Mouse (Mus musculus): Measurements from ENCODE around the gene Ddr1. TPM values are rescaled to one million over a fixed set of nuclear protein-coding genes. Genes with fewer than 3 reads are reported as not detected.
A peak's percentile ranks its signal among the peaks of the same experiment; 100 is the strongest.

Ddr1 gene
- polyA plus RNA-seq, 1 experiment from 2014 or later = 107 TPM

DNA sequence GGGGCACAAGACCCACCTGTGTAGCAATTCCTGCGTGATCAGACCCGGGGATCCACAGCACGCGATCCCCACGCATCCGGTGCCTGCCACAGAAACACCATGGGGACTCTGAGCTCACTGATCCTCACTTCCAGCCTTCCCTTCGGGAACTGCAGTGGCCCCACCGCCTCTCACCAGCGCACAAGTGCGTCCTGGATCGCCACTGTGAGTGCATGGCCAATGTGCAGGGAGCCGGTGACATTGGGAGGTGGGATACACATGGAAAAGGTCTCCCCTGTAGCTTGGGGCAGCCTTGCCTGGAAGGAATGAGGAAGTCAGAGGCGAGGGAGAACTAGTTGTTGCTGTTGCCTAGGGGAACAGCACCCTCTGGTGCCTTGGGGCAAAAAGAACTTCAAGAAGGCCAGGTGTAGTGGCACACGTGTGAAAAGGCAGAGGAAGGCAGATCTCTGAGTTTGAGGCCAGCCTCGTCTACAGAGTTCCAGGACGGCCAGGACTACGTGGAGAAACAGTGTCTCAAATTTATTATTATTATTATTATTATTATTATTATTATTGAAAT lies 38.4 kb downstream of the Ddr1 start:
- H3K4me3 ChIP-seq (ENCODE audit: low read length) = no peak overlapping the region
- 78% methylated on average over 17 of the region's 17 CpGs for WGBS
- H3K36me3 ChIP-seq (ENCODE audit: insufficient read depth, low read length) = peaks cover 32% of the 10 kb centered on the region
- no peaks in the 10 kb centered on the region for H3K27me3 ChIP-seq (ENCODE audit: insufficient read depth, low read length)
- peak overlapping the region; percentile 14 for H3K9ac ChIP-seq (replicated peaks; ENCODE audit: low read length)
- no peak; the same call in 1 of the 2 replicates for ATAC-seq (ENCODE audit: low FRiP score, low TSS enrichment)
- H3K9me3 ChIP-seq (ENCODE audit: low read length) = no peaks in the 10 kb centered on the region
- H3K4me1 ChIP-seq (ENCODE audit: insufficient read depth, low read length) = peaks cover 13% of the 10 kb centered on the region
- no peak overlapping the region for H3K4me2 ChIP-seq (replicated peaks; ENCODE audit: low read depth, low read length)
- H3K27ac ChIP-seq (ENCODE audit: low read length) = no peak overlapping the region

DNA sequence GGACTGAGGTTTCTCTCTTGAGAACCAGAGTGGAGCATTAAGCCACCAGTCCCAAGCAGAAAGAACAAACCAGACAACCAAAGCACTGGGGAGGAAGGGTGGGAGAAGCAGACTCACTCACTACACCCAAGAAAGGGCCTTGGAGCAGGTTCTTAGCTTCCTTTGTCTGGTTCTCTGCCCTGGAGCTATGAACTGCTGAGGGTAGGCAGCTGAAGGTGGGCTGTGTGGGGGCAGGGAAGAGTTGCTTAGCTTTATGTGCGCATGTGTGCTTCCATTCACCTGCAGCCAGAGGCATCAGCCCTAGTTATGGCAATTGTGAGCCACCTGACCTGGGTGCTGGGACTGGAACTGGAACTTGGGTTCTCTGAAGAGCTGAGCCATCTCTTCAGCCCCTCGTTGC lies 51.3 kb downstream of the Ddr1 start:
- Histone ChIP-seq H3K27ac (ENCODE audit: low read length) (peak overlapping the region; percentile 13), H3K27me3 (ENCODE audit: insufficient read depth, low read length) (no peaks in the 10 kb centered on the region), H3K9ac (replicated peaks; ENCODE audit: low read length) (no peak overlapping the region), H3K9me3 (ENCODE audit: low read length) (no peaks in the 10 kb centered on the region), H3K4me2 (replicated peaks; ENCODE audit: low read depth, low read length) (no peak overlapping the region), H3K4me3 (ENCODE audit: low read length) (no peak overlapping the region), H3K4me1 (ENCODE audit: insufficient read depth, low read length) (peaks cover 25% of the 10 kb centered on the region; the same call in 1 of the 2 replicates), H3K36me3 (ENCODE audit: insufficient read depth, low read length) (peaks cover 28% of the 10 kb centered on the region)
- 78% methylated on average over 2 of the region's 2 CpGs for WGBS
- ATAC-seq (ENCODE audit: low FRiP score, low TSS enrichment) = no peak

DNA sequence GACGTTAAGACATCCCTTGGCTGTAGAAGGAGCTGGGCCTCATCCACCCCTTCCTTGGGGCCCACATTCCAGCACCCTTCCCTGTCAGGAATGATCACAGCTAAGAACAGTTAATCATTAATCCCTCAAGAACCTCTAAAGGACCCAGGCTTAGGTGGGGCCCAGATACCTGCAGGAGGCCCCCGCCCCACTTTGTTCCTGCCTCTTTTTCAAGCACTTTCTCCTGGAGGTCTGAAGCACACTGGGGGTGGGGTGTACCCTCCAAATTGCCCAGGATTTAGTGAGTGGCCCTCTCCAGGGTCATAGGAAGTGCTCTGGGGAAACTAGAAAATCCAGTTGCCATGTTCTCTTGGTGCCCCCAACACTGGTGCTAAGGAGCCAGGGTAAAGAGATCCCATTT lies 55.0 kb downstream of the Ddr1 start:
- no peak overlapping the region for H3K4me3 ChIP-seq (ENCODE audit: low read length)
- H3K27ac ChIP-seq (ENCODE audit: low read length) = peak overlapping the region; percentile 79
- no peaks in the 10 kb centered on the region for H3K36me3 ChIP-seq (ENCODE audit: insufficient read depth, low read length)
- WGBS = 48% methylated on average over 2 of the region's 2 CpGs
- peaks cover 25% of the 10 kb centered on the region; the same call in 1 of the 2 replicates for H3K4me1 ChIP-seq (ENCODE audit: insufficient read depth, low read length)
- H3K27me3 ChIP-seq (ENCODE audit: insufficient read depth, low read length) = no peaks in the 10 kb centered on the region
- ATAC-seq (ENCODE audit: low FRiP score, low TSS enrichment) = peak; percentile 74; the same call in 1 of the 2 replicates
- 0 out of 2 replicates have a peak overlapping the region, but pooled peaks have one; percentile 32 for H3K9ac ChIP-seq (replicated peaks; ENCODE audit: low read length)
- no peaks in the 10 kb centered on the region for H3K9me3 ChIP-seq (ENCODE audit: low read length)
- H3K4me2 ChIP-seq (replicated peaks; ENCODE audit: low read depth, low read length) = no peak overlapping the region

DNA sequence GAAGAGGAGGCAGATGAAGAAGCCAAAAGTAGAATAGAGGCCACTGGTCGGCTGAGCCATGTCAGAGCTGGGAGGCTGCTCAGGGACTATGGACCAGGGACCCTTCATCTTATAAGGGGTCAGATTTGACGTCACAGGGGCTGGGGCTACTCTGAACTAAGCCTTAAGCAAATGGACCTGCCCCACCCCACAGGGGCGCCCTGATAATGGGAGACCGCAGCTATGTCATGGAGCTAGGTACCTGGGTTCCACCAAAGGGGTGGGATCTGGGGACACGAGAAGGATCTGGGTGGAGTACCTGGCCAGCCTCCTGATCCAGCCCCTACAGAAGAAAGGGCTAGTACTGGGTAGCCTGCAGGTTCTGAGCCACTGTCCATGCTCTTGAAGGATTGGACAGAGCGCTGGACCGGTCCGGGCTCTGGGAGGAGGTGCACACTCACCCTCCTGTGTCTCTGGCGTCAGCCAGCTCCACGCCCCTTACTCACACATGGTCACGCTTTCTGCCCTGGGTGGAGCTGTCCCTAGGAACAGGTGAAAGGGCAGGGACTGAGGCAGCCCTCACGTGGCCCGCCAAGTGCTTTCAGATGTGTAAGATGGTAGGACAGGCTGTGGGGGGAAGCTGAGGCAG lies 60.7 kb downstream of the Ddr1 start, which contains the start of gene Mucl3:
Gene Mucl3 (minus strand): TSS at position 87 of the 628 bp plus-strand sequence.
- Histone ChIP-seq H3K27me3 (ENCODE audit: insufficient read depth, low read length) (no peaks in the 10 kb centered on the region), H3K36me3 (ENCODE audit: insufficient read depth, low read length) (no peaks in the 10 kb centered on the region), H3K9me3 (ENCODE audit: low read length) (no peaks in the 10 kb centered on the region), H3K4me1 (ENCODE audit: insufficient read depth, low read length) (no peaks in the 10 kb centered on the region), H3K27ac (ENCODE audit: low read length) (no peak within 1 kb of the TSS), H3K9ac (replicated peaks; ENCODE audit: low read length) (no peak within 1 kb of the TSS), H3K4me3 (ENCODE audit: low read length) (no peak within 1 kb of the TSS), H3K4me2 (replicated peaks; ENCODE audit: low read depth, low read length) (no peak within 1 kb of the TSS)
- ATAC-seq (ENCODE audit: low FRiP score, low TSS enrichment) = peak; percentile 28; the same call in 1 of the 2 replicates
- 59% methylated on average over 13 of the region's 13 CpGs for WGBS

DNA sequence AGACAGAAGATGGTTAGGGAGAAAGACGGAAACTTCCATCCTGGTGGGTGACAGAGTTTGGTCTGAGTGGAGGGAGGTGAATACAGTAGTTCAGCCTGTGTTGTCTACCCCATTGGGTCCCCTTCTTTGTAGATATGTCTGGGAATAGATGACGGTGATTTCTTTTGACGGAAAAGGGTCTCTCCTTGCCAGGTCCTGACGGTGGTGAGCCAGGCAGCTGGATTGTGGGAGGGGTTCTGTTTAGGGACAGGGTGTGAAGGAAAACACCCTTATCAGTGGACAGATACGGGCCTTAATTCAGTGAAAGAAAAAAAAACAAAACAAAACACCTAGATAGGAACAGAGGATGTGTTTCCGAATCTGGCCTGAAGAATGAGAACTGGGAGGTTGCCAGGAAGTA lies 65.1 kb downstream of the Ddr1 start:
- no peak for ATAC-seq (ENCODE audit: low FRiP score, low TSS enrichment)
- H3K4me1 ChIP-seq (ENCODE audit: insufficient read depth, low read length) = no peaks in the 10 kb centered on the region
- no peaks in the 10 kb centered on the region for H3K36me3 ChIP-seq (ENCODE audit: insufficient read depth, low read length)
- peak overlapping the region; percentile 36 for H3K4me2 ChIP-seq (replicated peaks; ENCODE audit: low read depth, low read length)
- no peaks in the 10 kb centered on the region for H3K9me3 ChIP-seq (ENCODE audit: low read length)
- H3K4me3 ChIP-seq (ENCODE audit: low read length) = no peak overlapping the region
- H3K9ac ChIP-seq (replicated peaks; ENCODE audit: low read length) = no peak overlapping the region
- H3K27ac ChIP-seq (ENCODE audit: low read length) = peak overlapping the region; percentile 13; the same call in 1 of the 2 replicates
- no peaks in the 10 kb centered on the region for H3K27me3 ChIP-seq (ENCODE audit: insufficient read depth, low read length)
- WGBS = 75% methylated on average over 6 of the region's 6 CpGs

DNA sequence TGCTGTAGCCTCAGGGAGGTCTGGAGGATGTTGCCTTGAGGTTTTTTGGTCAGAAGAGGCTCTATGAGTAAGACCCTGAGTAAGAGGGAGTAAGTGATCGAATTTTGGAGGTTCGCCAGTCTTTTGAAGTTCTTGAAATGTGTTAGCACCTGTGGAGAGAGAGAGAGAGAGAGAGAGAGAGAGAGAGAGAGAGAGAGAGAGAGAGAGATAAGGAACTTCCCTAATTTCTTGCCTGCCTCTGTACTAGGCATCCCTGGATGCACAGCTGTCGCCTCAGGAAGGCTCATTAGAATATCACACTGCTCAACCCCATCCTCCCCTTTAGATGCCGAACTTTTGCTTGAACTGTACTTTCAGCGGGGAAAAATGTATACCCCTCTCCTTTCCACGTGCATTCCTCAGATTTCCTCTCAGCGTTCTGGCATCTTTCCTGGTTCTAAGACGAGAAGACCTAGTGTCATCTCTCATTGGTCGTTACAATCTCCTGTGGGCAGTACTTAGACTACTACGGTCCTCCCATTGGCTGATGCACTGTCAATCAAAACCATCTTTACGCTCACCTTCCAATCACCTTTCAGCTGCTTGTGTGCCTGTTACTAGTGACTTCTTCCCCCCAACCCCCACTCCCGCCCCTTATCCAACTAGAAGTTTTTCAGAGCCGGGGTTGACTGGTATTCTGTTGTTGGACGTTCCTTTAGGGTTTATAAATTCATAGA lies 65.8 kb downstream of the Ddr1 start:
- Histone ChIP-seq H3K9me3 (ENCODE audit: low read length) (no peaks in the 10 kb centered on the region), H3K27me3 (ENCODE audit: insufficient read depth, low read length) (no peaks in the 10 kb centered on the region), H3K4me2 (replicated peaks; ENCODE audit: low read depth, low read length) (peak overlapping the region; percentile 38), H3K9ac (replicated peaks; ENCODE audit: low read length) (no peak overlapping the region), H3K27ac (ENCODE audit: low read length) (peak overlapping the region; percentile 23; the same call in 1 of the 2 replicates), H3K36me3 (ENCODE audit: insufficient read depth, low read length) (no peaks in the 10 kb centered on the region), H3K4me1 (ENCODE audit: insufficient read depth, low read length) (no peaks in the 10 kb centered on the region), H3K4me3 (ENCODE audit: low read length) (no peak overlapping the region)
- WGBS = 25% methylated on average over 14 of the region's 14 CpGs
- ATAC-seq (ENCODE audit: low FRiP score, low TSS enrichment) = peak; percentile 91

DNA sequence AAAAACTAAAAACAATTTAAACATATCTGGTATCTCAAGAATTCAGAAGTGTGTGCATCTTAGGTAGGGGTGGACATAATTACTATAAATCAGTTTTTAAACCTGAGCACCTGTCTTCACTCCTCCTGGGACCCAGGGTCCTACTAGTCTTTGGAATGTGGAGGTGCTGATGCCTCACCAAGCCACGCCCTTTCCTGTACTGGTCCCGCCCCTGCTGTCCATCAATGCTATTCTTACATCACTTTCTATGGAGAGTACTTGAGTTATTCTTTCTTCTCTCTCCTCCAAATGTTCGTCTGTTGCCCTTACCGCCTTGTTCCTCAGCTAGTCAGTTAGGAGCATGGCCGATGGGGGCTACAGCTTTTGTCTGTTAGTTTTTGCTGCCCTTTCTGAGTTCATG lies 68.1 kb downstream of the Ddr1 start:
- Histone ChIP-seq H3K27ac (ENCODE audit: low read length) (no peak overlapping the region), H3K4me3 (ENCODE audit: low read length) (no peak overlapping the region), H3K9ac (replicated peaks; ENCODE audit: low read length) (no peak overlapping the region), H3K36me3 (ENCODE audit: insufficient read depth, low read length) (no peaks in the 10 kb centered on the region), H3K4me2 (replicated peaks; ENCODE audit: low read depth, low read length) (no peak overlapping the region), H3K9me3 (ENCODE audit: low read length) (no peaks in the 10 kb centered on the region), H3K4me1 (ENCODE audit: insufficient read depth, low read length) (no peaks in the 10 kb centered on the region), H3K27me3 (ENCODE audit: insufficient read depth, low read length) (no peaks in the 10 kb centered on the region)
- WGBS = 50% methylated on average over 5 of the region's 5 CpGs
- no peak for ATAC-seq (ENCODE audit: low FRiP score, low TSS enrichment)

DNA sequence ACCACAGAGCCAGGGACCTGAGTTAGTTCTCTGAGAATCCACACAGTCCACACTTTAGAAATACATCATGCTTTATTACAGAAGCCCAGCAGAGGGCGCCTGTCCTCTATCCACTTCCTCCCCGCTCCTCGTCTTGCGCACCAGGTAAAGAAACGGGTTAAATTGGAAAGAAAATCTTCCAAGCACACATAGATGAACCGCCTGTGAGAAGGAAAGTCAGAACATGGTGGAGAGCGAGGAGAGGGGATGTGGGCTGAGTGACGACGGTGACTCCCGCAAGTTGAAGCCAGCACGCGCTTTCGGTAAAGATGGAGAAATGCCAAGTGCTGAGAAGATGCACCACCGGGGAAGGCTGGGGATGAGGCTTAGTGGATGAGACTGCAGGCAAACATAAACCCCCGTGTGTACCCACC lies 68.7 kb downstream of the Ddr1 start:
- Histone ChIP-seq H3K4me3 (ENCODE audit: low read length) (peak overlapping the region; percentile 50), H3K4me2 (replicated peaks; ENCODE audit: low read depth, low read length) (peak overlapping the region; percentile 75), H3K4me1 (ENCODE audit: insufficient read depth, low read length) (no peaks in the 10 kb centered on the region), H3K27ac (ENCODE audit: low read length) (no peak overlapping the region), H3K27me3 (ENCODE audit: insufficient read depth, low read length) (no peaks in the 10 kb centered on the region), H3K36me3 (ENCODE audit: insufficient read depth, low read length) (no peaks in the 10 kb centered on the region), H3K9ac (replicated peaks; ENCODE audit: low read length) (peak overlapping the region; percentile 54), H3K9me3 (ENCODE audit: low read length) (no peaks in the 10 kb centered on the region)
- WGBS = 1% methylated on average over 15 of the region's 15 CpGs
- no peak for ATAC-seq (ENCODE audit: low FRiP score, low TSS enrichment)

DNA sequence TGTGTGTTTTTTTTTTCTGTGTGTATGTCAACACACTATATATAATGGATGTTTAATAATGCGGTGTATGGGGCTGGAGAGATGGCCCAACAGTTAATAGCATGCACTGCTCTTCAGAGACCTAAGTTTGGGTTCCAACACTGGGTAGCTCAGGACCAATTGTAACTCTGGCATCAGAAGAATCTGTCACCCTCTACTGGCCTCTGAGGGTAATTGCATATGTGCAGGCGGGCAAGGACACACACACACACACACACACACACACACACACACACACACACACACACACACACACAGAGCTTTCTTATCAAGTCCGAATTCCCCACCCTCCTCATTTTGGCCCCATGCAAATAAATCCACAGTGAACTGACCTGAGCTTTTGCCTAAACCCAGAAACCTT lies 69.2 kb downstream of the Ddr1 start:
- no peaks in the 10 kb centered on the region for H3K27me3 ChIP-seq (ENCODE audit: insufficient read depth, low read length)
- 91% methylated on average over 3 of the region's 3 CpGs for WGBS
- no peaks in the 10 kb centered on the region for H3K9me3 ChIP-seq (ENCODE audit: low read length)
- H3K4me2 ChIP-seq (replicated peaks; ENCODE audit: low read depth, low read length) = no peak overlapping the region
- H3K4me3 ChIP-seq (ENCODE audit: low read length) = no peak overlapping the region
- no peaks in the 10 kb centered on the region for H3K4me1 ChIP-seq (ENCODE audit: insufficient read depth, low read length)
- no peak overlapping the region for H3K27ac ChIP-seq (ENCODE audit: low read length)
- H3K36me3 ChIP-seq (ENCODE audit: insufficient read depth, low read length) = no peaks in the 10 kb centered on the region
- H3K9ac ChIP-seq (replicated peaks; ENCODE audit: low read length) = no peak overlapping the region
- ATAC-seq (ENCODE audit: low FRiP score, low TSS enrichment) = no peak

DNA sequence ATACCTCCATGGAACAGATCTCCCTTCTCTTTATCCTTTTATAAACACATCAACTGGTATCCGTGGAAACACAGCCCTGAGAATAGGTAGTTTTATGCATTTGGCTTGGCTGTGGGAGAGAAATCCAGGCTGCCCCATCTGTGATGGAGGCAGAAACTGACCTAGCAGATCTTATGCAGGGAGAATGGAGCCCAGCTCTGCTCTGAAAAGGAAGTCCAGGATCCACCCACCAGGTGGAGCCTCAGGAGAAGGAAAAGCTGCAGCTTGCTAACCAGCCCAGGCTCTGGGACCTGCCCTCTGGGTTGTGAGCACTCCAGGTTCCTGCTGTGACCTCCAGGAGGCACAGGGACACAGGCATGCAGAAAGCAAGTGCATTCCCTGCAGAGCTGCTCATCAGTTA lies 70.4 kb downstream of the Ddr1 start:
- no peak overlapping the region for H3K9ac ChIP-seq (replicated peaks; ENCODE audit: low read length)
- H3K4me3 ChIP-seq (ENCODE audit: low read length) = no peak overlapping the region
- H3K36me3 ChIP-seq (ENCODE audit: insufficient read depth, low read length) = no peaks in the 10 kb centered on the region
- H3K27me3 ChIP-seq (ENCODE audit: insufficient read depth, low read length) = no peaks in the 10 kb centered on the region
- 21% methylated on average over 1 of the region's 1 CpGs for WGBS
- H3K9me3 ChIP-seq (ENCODE audit: low read length) = no peaks in the 10 kb centered on the region
- ATAC-seq (ENCODE audit: low FRiP score, low TSS enrichment) = peak; percentile 44; the same call in 1 of the 2 replicates
- no peaks in the 10 kb centered on the region for H3K4me1 ChIP-seq (ENCODE audit: insufficient read depth, low read length)
- H3K27ac ChIP-seq (ENCODE audit: low read length) = no peak overlapping the region
- no peak overlapping the region for H3K4me2 ChIP-seq (replicated peaks; ENCODE audit: low read depth, low read length)

Measured in kidney, embryonic 16.5 days (tissue).